Mouse (Mus musculus): ENCODE data around the gene Zfp622. TPM values are rescaled to one million over a fixed set of nuclear protein-coding genes. Genes with fewer than 3 reads are reported as not detected.

Gene Zfp622
- polyA plus RNA-seq, 1 experiment: 30.6 TPM

- Histone ChIP-seq H3K36me3 (replicated peaks; ENCODE audit: low read length) (no peaks in the 10 kb centered on the region), H3K4me3 (replicated peaks) (no peak overlapping the region)
- no peak for TF ChIP-seq GATA1 (IDR thresholded peaks at IDR 0.05; ENCODE audit: borderline replicate concordance, low read length)
- TF ChIP-seq FLI1 (IDR thresholded peaks at IDR 0.05; ENCODE audit: low read length): no peak
Observed at GRCm38 (mm10) chr15:25947383-25947782, 36.8 kb upstream of the Zfp622 start.

GRCm38 (mm10) chr15:25948257-25949223, 35.6 kb upstream of the Zfp622 start:
- Histone ChIP-seq H3K4me3 (replicated peaks) (no peak overlapping the region), H3K36me3 (replicated peaks; ENCODE audit: low read length) (no peaks in the 10 kb centered on the region), H3K27me3 (replicated peaks) (no peaks in the 10 kb centered on the region), H3K9me3 (no peaks in the 10 kb centered on the region), H3K4me1 (peaks cover 2% of the 10 kb centered on the region; the same call in 1 of the 2 replicates)
- TF ChIP-seq FLI1 (IDR thresholded peaks at IDR 0.05; ENCODE audit: low read length) (no peak), GATA1 (IDR thresholded peaks at IDR 0.05; ENCODE audit: borderline replicate concordance, low read length) (no peak)

More at GRCm38 (mm10) chr15:25947383-25947782, 36.8 kb upstream of the Zfp622 start:
- no peaks in the 10 kb centered on the region for H3K27me3 ChIP-seq (replicated peaks)
- H3K4me1 ChIP-seq: peaks cover 8% of the 10 kb centered on the region
- H3K9me3 ChIP-seq: no peaks in the 10 kb centered on the region

- no peak overlapping the region for H3K4me3 ChIP-seq (replicated peaks)
- H3K9me3 ChIP-seq: no peaks in the 10 kb centered on the region
- H3K36me3 ChIP-seq (replicated peaks; ENCODE audit: low read length): no peaks in the 10 kb centered on the region
- no peaks in the 10 kb centered on the region for H3K4me1 ChIP-seq
- TF ChIP-seq GATA1 (IDR thresholded peaks at IDR 0.05; ENCODE audit: borderline replicate concordance, low read length) (no peak), FLI1 (IDR thresholded peaks at IDR 0.05; ENCODE audit: low read length) (no peak)
- no peaks in the 10 kb centered on the region for H3K27me3 ChIP-seq (replicated peaks)
Observed at GRCm38 (mm10) chr15:25949696-25950095, 34.5 kb upstream of the Zfp622 start.

GRCm38 (mm10) chr15:25950584-25950983, 33.6 kb upstream of the Zfp622 start:
- Histone ChIP-seq H3K27me3 (replicated peaks) (no peaks in the 10 kb centered on the region), H3K4me1 (no peaks in the 10 kb centered on the region), H3K9me3 (no peaks in the 10 kb centered on the region), H3K36me3 (replicated peaks; ENCODE audit: low read length) (no peaks in the 10 kb centered on the region), H3K4me3 (replicated peaks) (no peak overlapping the region)
- TF ChIP-seq FLI1 (IDR thresholded peaks at IDR 0.05; ENCODE audit: low read length): no peak
- TF ChIP-seq GATA1 (IDR thresholded peaks at IDR 0.05; ENCODE audit: borderline replicate concordance, low read length): no peak

- Histone ChIP-seq H3K9me3 (no peaks in the 10 kb centered on the region), H3K4me3 (replicated peaks) (no peak overlapping the region)
- TF ChIP-seq GATA1 (IDR thresholded peaks at IDR 0.05; ENCODE audit: borderline replicate concordance, low read length) (no peak), FLI1 (IDR thresholded peaks at IDR 0.05; ENCODE audit: low read length) (no peak)
Observed at GRCm38 (mm10) chr15:25951037-25951436, 33.1 kb upstream of the Zfp622 start.

GRCm38 (mm10) chr15:25956001-25956400, 28.2 kb upstream of the Zfp622 start:
- TF ChIP-seq FLI1 (IDR thresholded peaks at IDR 0.05; ENCODE audit: low read length): no peak
- no peak for TF ChIP-seq GATA1 (IDR thresholded peaks at IDR 0.05; ENCODE audit: borderline replicate concordance, low read length)
- H3K9me3 ChIP-seq: no peaks in the 10 kb centered on the region
- H3K27me3 ChIP-seq (replicated peaks): no peaks in the 10 kb centered on the region
- no peak overlapping the region for H3K4me3 ChIP-seq (replicated peaks)
- H3K36me3 ChIP-seq (replicated peaks; ENCODE audit: low read length): no peaks in the 10 kb centered on the region
- H3K4me1 ChIP-seq: no peaks in the 10 kb centered on the region

More at GRCm38 (mm10) chr15:25951037-25951436, 33.1 kb upstream of the Zfp622 start:
- no peaks in the 10 kb centered on the region for H3K4me1 ChIP-seq
- no peaks in the 10 kb centered on the region for H3K27me3 ChIP-seq (replicated peaks)
- H3K36me3 ChIP-seq (replicated peaks; ENCODE audit: low read length): no peaks in the 10 kb centered on the region

- Histone ChIP-seq H3K9me3 (no peaks in the 10 kb centered on the region), H3K4me1 (no peaks in the 10 kb centered on the region), H3K27me3 (replicated peaks) (no peaks in the 10 kb centered on the region), H3K4me3 (replicated peaks) (no peak overlapping the region), H3K36me3 (replicated peaks; ENCODE audit: low read length) (no peaks in the 10 kb centered on the region)
- TF ChIP-seq FLI1 (IDR thresholded peaks at IDR 0.05; ENCODE audit: low read length): no peak
- no peak for TF ChIP-seq GATA1 (IDR thresholded peaks at IDR 0.05; ENCODE audit: borderline replicate concordance, low read length)
Observed at GRCm38 (mm10) chr15:25956422-25957117, 27.6 kb upstream of the Zfp622 start.

- no peaks in the 10 kb centered on the region for H3K27me3 ChIP-seq (replicated peaks)
- no peaks in the 10 kb centered on the region for H3K36me3 ChIP-seq (replicated peaks; ENCODE audit: low read length)
- H3K9me3 ChIP-seq: no peaks in the 10 kb centered on the region
- H3K4me3 ChIP-seq (replicated peaks): no peak overlapping the region
- no peaks in the 10 kb centered on the region for H3K4me1 ChIP-seq
- no peak for TF ChIP-seq GATA1 (IDR thresholded peaks at IDR 0.05; ENCODE audit: borderline replicate concordance, low read length)
- TF ChIP-seq FLI1 (IDR thresholded peaks at IDR 0.05; ENCODE audit: low read length): no peak
Observed at GRCm38 (mm10) chr15:25957651-25958050, 26.5 kb upstream of the Zfp622 start.

- H3K27me3 ChIP-seq (replicated peaks): no peaks in the 10 kb centered on the region
- TF ChIP-seq FLI1 (IDR thresholded peaks at IDR 0.05; ENCODE audit: low read length) (no peak), GATA1 (IDR thresholded peaks at IDR 0.05; ENCODE audit: borderline replicate concordance, low read length) (no peak)
- no peaks in the 10 kb centered on the region for H3K9me3 ChIP-seq
- no peaks in the 10 kb centered on the region for H3K36me3 ChIP-seq (replicated peaks; ENCODE audit: low read length)
- no peaks in the 10 kb centered on the region for H3K4me1 ChIP-seq
- no peak overlapping the region for H3K4me3 ChIP-seq (replicated peaks)
Observed at GRCm38 (mm10) chr15:25959375-25959774, 24.8 kb upstream of the Zfp622 start.

GRCm38 (mm10) chr15:25960231-25960630, 23.9 kb upstream of the Zfp622 start:
- Histone ChIP-seq H3K36me3 (replicated peaks; ENCODE audit: low read length) (no peaks in the 10 kb centered on the region), H3K4me1 (no peaks in the 10 kb centered on the region), H3K4me3 (replicated peaks) (no peak overlapping the region), H3K27me3 (replicated peaks) (no peaks in the 10 kb centered on the region), H3K9me3 (no peaks in the 10 kb centered on the region)
- TF ChIP-seq FLI1 (IDR thresholded peaks at IDR 0.05; ENCODE audit: low read length) (no peak), GATA1 (IDR thresholded peaks at IDR 0.05; ENCODE audit: borderline replicate concordance, low read length) (no peak)

Measured in megakaryocyte, embryonic 14.5 days (primary cell).